Mouse (Mus musculus): ENCODE data around the gene Hnrnph1. TPM values are rescaled to one million over a fixed set of nuclear protein-coding genes. Genes with fewer than 3 reads are reported as not detected.
A peak's percentile ranks its signal among the peaks of the same experiment; 100 is the strongest.

The Hnrnph1 gene
- polyA plus RNA-seq, 1 experiment from 2014 or later, result 386 TPM

- Histone ChIP-seq H3K4me1 (ENCODE audit: control insufficient read depth, insufficient read depth, low read length) (no peaks in the 10 kb centered on the region), H3K27me3 (replicated peaks; ENCODE audit: control insufficient read depth, insufficient read depth, low read length) (no peaks in the 10 kb centered on the region), H3K36me3 (ENCODE audit: control insufficient read depth, insufficient read depth, low read length) (peaks cover 68% of the 10 kb centered on the region), H3K27ac (replicated peaks; ENCODE audit: low read depth, low read length) (no peak overlapping the region), H3K4me3 (ENCODE audit: low read depth, low read length) (no peak overlapping the region), H3K9me3 (ENCODE audit: control insufficient read depth, low read length) (no peaks in the 10 kb centered on the region), H3K4me2 (ENCODE audit: low read depth, low read length) (no peak overlapping the region), H3K9ac (ENCODE audit: low read depth, low read length) (no peak overlapping the region)
- ATAC-seq (ENCODE audit: low read depth) (no peak), DNase-seq (ENCODE audit: low spot score) (no peak)
- WGBS, result 69% methylated on average over 5 of the region's 5 CpGs
Observed at GRCm38 (mm10) chr11:50389616-50390015, 12.8 kb downstream of the Hnrnph1 start.

GRCm38 (mm10) chr11:50391272-50391960, 14.6 kb downstream of the Hnrnph1 start:
- Histone ChIP-seq H3K27ac (replicated peaks; ENCODE audit: low read depth, low read length) (no peak overlapping the region), H3K27me3 (replicated peaks; ENCODE audit: control insufficient read depth, insufficient read depth, low read length) (no peaks in the 10 kb centered on the region), H3K4me3 (ENCODE audit: low read depth, low read length) (no peak overlapping the region), H3K4me2 (ENCODE audit: low read depth, low read length) (no peak overlapping the region), H3K4me1 (ENCODE audit: control insufficient read depth, insufficient read depth, low read length) (no peaks in the 10 kb centered on the region), H3K9ac (ENCODE audit: low read depth, low read length) (no peak overlapping the region), H3K36me3 (ENCODE audit: control insufficient read depth, insufficient read depth, low read length) (peaks cover 66% of the 10 kb centered on the region), H3K9me3 (ENCODE audit: control insufficient read depth, low read length) (no peaks in the 10 kb centered on the region)
- DNase-seq (ENCODE audit: low spot score) (no peak), ATAC-seq (ENCODE audit: low read depth) (no peak)
- WGBS, result 91% methylated on average over 4 of the region's 4 CpGs

- Histone ChIP-seq H3K36me3 (ENCODE audit: control insufficient read depth, insufficient read depth, low read length) (peaks cover 68% of the 10 kb centered on the region), H3K4me1 (ENCODE audit: control insufficient read depth, insufficient read depth, low read length) (no peaks in the 10 kb centered on the region), H3K4me3 (ENCODE audit: low read depth, low read length) (no peak overlapping the region), H3K27me3 (replicated peaks; ENCODE audit: control insufficient read depth, insufficient read depth, low read length) (no peaks in the 10 kb centered on the region), H3K27ac (replicated peaks; ENCODE audit: low read depth, low read length) (no peak overlapping the region), H3K4me2 (ENCODE audit: low read depth, low read length) (no peak overlapping the region), H3K9ac (ENCODE audit: low read depth, low read length) (no peak overlapping the region), H3K9me3 (ENCODE audit: control insufficient read depth, low read length) (no peaks in the 10 kb centered on the region)
- ATAC-seq (ENCODE audit: low read depth), result no peak
- DNase-seq (ENCODE audit: low spot score), result no peak
- WGBS, result 90% methylated on average over 6 of the region's 6 CpGs
Observed at GRCm38 (mm10) chr11:50393306-50393705, 16.5 kb downstream of the Hnrnph1 start.

GRCm38 (mm10) chr11:50394731-50395130, 17.9 kb downstream of the Hnrnph1 start:
- H3K27ac ChIP-seq (replicated peaks; ENCODE audit: low read depth, low read length), result no peak overlapping the region
- H3K9ac ChIP-seq (ENCODE audit: low read depth, low read length), result no peak overlapping the region
- H3K4me3 ChIP-seq (ENCODE audit: low read depth, low read length), result no peak overlapping the region
- no peak for DNase-seq (ENCODE audit: low spot score)
- H3K4me2 ChIP-seq (ENCODE audit: low read depth, low read length), result no peak overlapping the region
- H3K4me1 ChIP-seq (ENCODE audit: control insufficient read depth, insufficient read depth, low read length), result no peaks in the 10 kb centered on the region
- H3K27me3 ChIP-seq (replicated peaks; ENCODE audit: control insufficient read depth, insufficient read depth, low read length), result no peaks in the 10 kb centered on the region
- peaks cover 64% of the 10 kb centered on the region for H3K36me3 ChIP-seq (ENCODE audit: control insufficient read depth, insufficient read depth, low read length)
- no peak for ATAC-seq (ENCODE audit: low read depth)
- 94% methylated on average over 7 of the region's 7 CpGs for WGBS
- H3K9me3 ChIP-seq (ENCODE audit: control insufficient read depth, low read length), result no peaks in the 10 kb centered on the region

GRCm38 (mm10) chr11:50396766-50397307, 20.0 kb downstream of the Hnrnph1 start:
- WGBS, result 79% methylated on average over 11 of the region's 11 CpGs
- no peak for DNase-seq (ENCODE audit: low spot score)
- H3K9ac ChIP-seq (ENCODE audit: low read depth, low read length), result no peak overlapping the region

GRCm38 (mm10) chr11:50397316-50397715, 20.5 kb downstream of the Hnrnph1 start:
- WGBS, result 81% methylated on average over 9 of the region's 9 CpGs
- DNase-seq (ENCODE audit: low spot score) (no peak), ATAC-seq (ENCODE audit: low read depth) (no peak)
- Histone ChIP-seq H3K9me3 (ENCODE audit: control insufficient read depth, low read length) (no peaks in the 10 kb centered on the region), H3K27ac (replicated peaks; ENCODE audit: low read depth, low read length) (no peak overlapping the region), H3K27me3 (replicated peaks; ENCODE audit: control insufficient read depth, insufficient read depth, low read length) (no peaks in the 10 kb centered on the region), H3K4me2 (ENCODE audit: low read depth, low read length) (no peak overlapping the region), H3K4me3 (ENCODE audit: low read depth, low read length) (no peak overlapping the region), H3K36me3 (ENCODE audit: control insufficient read depth, insufficient read depth, low read length) (peaks cover 75% of the 10 kb centered on the region), H3K9ac (ENCODE audit: low read depth, low read length) (no peak overlapping the region), H3K4me1 (ENCODE audit: control insufficient read depth, insufficient read depth, low read length) (no peaks in the 10 kb centered on the region)

More at GRCm38 (mm10) chr11:50396766-50397307, 20.0 kb downstream of the Hnrnph1 start:
- no peak overlapping the region for H3K4me3 ChIP-seq (ENCODE audit: low read depth, low read length)
- no peaks in the 10 kb centered on the region for H3K9me3 ChIP-seq (ENCODE audit: control insufficient read depth, low read length)
- no peaks in the 10 kb centered on the region for H3K27me3 ChIP-seq (replicated peaks; ENCODE audit: control insufficient read depth, insufficient read depth, low read length)
- H3K4me2 ChIP-seq (ENCODE audit: low read depth, low read length), result no peak overlapping the region
- H3K36me3 ChIP-seq (ENCODE audit: control insufficient read depth, insufficient read depth, low read length), result peaks cover 73% of the 10 kb centered on the region
- no peak for ATAC-seq (ENCODE audit: low read depth)
- no peak overlapping the region for H3K27ac ChIP-seq (replicated peaks; ENCODE audit: low read depth, low read length)
- H3K4me1 ChIP-seq (ENCODE audit: control insufficient read depth, insufficient read depth, low read length), result no peaks in the 10 kb centered on the region

- Histone ChIP-seq H3K4me1 (ENCODE audit: control insufficient read depth, insufficient read depth, low read length) (no peaks in the 10 kb centered on the region), H3K4me2 (ENCODE audit: low read depth, low read length) (no peak overlapping the region), H3K27ac (replicated peaks; ENCODE audit: low read depth, low read length) (no peak overlapping the region), H3K27me3 (replicated peaks; ENCODE audit: control insufficient read depth, insufficient read depth, low read length) (no peaks in the 10 kb centered on the region), H3K9me3 (ENCODE audit: control insufficient read depth, low read length) (no peaks in the 10 kb centered on the region), H3K36me3 (ENCODE audit: control insufficient read depth, insufficient read depth, low read length) (peaks cover 70% of the 10 kb centered on the region), H3K9ac (ENCODE audit: low read depth, low read length) (no peak overlapping the region), H3K4me3 (ENCODE audit: low read depth, low read length) (no peak overlapping the region)
- peak; percentile 32 for DNase-seq (ENCODE audit: low spot score)
- 74% methylated on average over 13 of the region's 13 CpGs for WGBS
- peak; percentile 22; the same call in 1 of the 2 replicates for ATAC-seq (ENCODE audit: low read depth)
Observed at GRCm38 (mm10) chr11:50398803-50399202, 22.0 kb downstream of the Hnrnph1 start.

- no peaks in the 10 kb centered on the region for H3K27me3 ChIP-seq (replicated peaks; ENCODE audit: control insufficient read depth, insufficient read depth, low read length)
- H3K9me3 ChIP-seq (ENCODE audit: control insufficient read depth, low read length), result no peaks in the 10 kb centered on the region
- H3K4me2 ChIP-seq (ENCODE audit: low read depth, low read length), result no peak overlapping the region
- ATAC-seq (ENCODE audit: low read depth) (no peak), DNase-seq (ENCODE audit: low spot score) (no peak)
- H3K36me3 ChIP-seq (ENCODE audit: control insufficient read depth, insufficient read depth, low read length), result peaks cover 51% of the 10 kb centered on the region
- no peaks in the 10 kb centered on the region for H3K4me1 ChIP-seq (ENCODE audit: control insufficient read depth, insufficient read depth, low read length)
- no peak overlapping the region for H3K27ac ChIP-seq (replicated peaks; ENCODE audit: low read depth, low read length)
- 93% methylated on average over 3 of the region's 3 CpGs for WGBS
- H3K4me3 ChIP-seq (ENCODE audit: low read depth, low read length), result no peak overlapping the region
- no peak overlapping the region for H3K9ac ChIP-seq (ENCODE audit: low read depth, low read length)
Observed at GRCm38 (mm10) chr11:50402481-50402880, 25.7 kb downstream of the Hnrnph1 start.

All from embryonic facial prominence, embryonic 14.5 days (tissue).